Mouse (Mus musculus): Measurements from ENCODE around the gene Ap3s2. TPM values are rescaled to one million over a fixed set of nuclear protein-coding genes. Genes with fewer than 3 reads are reported as not detected.

Gene Ap3s2
- polyA plus RNA-seq (2011; ENCODE audit: insufficient read depth, insufficient read length, low replicate concordance, missing spikeins), result 9.0 and 14.5 TPM in 2 replicates

- TF ChIP-seq POLR2A (IDR thresholded peaks at IDR 0.05; ENCODE audit: borderline replicate concordance, control insufficient read depth, low read depth, low read length) (peak; percentile 82; the same call in 1 of the 2 replicates), CTCF (IDR thresholded peaks at IDR 0.05; ENCODE audit: control insufficient read depth, insufficient read depth, low read length) (no peak)
- Histone ChIP-seq H3K4me1 (ENCODE audit: control insufficient read depth, insufficient read depth, low read length) (no peaks in the 10 kb centered on the region), H3K4me3 (replicated peaks; ENCODE audit: control insufficient read depth, low read depth, low read length) (peak within 1 kb of the TSS; percentile 88), H3K27ac (ENCODE audit: control insufficient read depth, insufficient read depth, low read depth, low read length, poor library complexity) (peak within 1 kb of the TSS; percentile 42; the same call in 1 of the 2 replicates)
- WGBS, result under 1% methylated on average over 34 of the region's 34 CpGs
These were observed at the start of gene Ap3s2 for GRCm38 (mm10) chr7:79920344-79920983. Gene Ap3s2, minus strand, starts transcription at chr7:79920649.

DNA sequence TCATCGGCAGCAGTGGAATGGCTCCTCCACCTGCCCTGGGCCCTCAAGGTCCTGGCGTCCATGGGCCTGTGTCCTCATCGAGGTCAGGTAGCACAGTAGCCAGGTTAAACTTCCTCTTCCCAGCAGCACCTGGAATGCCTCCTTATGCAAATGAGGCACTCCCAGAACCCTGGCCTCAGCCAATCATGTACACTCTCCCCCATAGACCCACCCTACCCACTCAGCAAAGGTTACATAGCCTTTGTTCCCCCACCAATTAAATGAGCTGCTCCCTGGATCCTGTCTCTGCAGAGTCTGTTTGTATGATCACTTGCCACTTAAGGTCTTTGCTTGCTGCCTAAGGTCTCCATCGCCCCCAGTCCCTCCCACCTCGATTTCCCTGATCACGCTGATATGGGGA lies 47.9 kb upstream of the Ap3s2 start:
- no peak overlapping the region for H3K27ac ChIP-seq (ENCODE audit: control insufficient read depth, insufficient read depth, low read depth, low read length, poor library complexity)

DNA sequence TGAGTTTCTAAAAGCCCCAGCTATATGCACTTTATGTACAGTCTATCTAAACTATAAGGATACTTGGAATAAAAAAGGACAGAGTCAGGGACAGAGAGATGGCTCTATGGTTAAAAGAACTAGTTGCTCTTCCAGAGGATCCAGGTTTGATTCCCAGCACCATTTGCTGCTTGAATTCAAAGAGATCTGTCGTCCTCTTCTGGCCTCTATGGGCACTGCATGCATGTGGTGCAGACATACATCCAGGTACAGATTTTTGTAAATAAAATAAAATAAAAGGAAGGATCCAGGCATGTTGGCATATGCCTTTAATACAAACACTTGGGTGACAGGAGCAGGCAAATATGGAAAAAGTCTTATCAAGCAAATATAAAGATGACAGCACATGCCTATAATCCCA lies 41.2 kb upstream of the Ap3s2 start:
- no peak overlapping the region for H3K27ac ChIP-seq (ENCODE audit: control insufficient read depth, insufficient read depth, low read depth, low read length, poor library complexity)
- no peak for TF ChIP-seq CTCF (IDR thresholded peaks at IDR 0.05; ENCODE audit: control insufficient read depth, insufficient read depth, low read length)
- TF ChIP-seq POLR2A (IDR thresholded peaks at IDR 0.05; ENCODE audit: borderline replicate concordance, control insufficient read depth, low read depth, low read length), result no peak
- H3K4me3 ChIP-seq (replicated peaks; ENCODE audit: control insufficient read depth, low read depth, low read length), result no peak overlapping the region
- H3K4me1 ChIP-seq (ENCODE audit: control insufficient read depth, insufficient read depth, low read length), result no peaks in the 10 kb centered on the region
- WGBS, result 68% methylated on average over 1 of the region's 1 CpGs

More for the DNA sequence above, 47.9 kb upstream of the Ap3s2 start:
- TF ChIP-seq CTCF (IDR thresholded peaks at IDR 0.05; ENCODE audit: control insufficient read depth, insufficient read depth, low read length), result no peak
- TF ChIP-seq POLR2A (IDR thresholded peaks at IDR 0.05; ENCODE audit: borderline replicate concordance, control insufficient read depth, low read depth, low read length), result no peak
- WGBS, result 81% methylated on average over 6 of the region's 6 CpGs
- Histone ChIP-seq H3K4me1 (ENCODE audit: control insufficient read depth, insufficient read depth, low read length) (no peaks in the 10 kb centered on the region), H3K4me3 (replicated peaks; ENCODE audit: control insufficient read depth, low read depth, low read length) (no peak overlapping the region)

- no peak overlapping the region for H3K27ac ChIP-seq (ENCODE audit: control insufficient read depth, insufficient read depth, low read depth, low read length, poor library complexity)
- WGBS, result 89% methylated on average over 1 of the region's 1 CpGs
These were observed 35.7 kb upstream of the Ap3s2 start for GRCm38 (mm10) chr7:79956131-79956530.

DNA sequence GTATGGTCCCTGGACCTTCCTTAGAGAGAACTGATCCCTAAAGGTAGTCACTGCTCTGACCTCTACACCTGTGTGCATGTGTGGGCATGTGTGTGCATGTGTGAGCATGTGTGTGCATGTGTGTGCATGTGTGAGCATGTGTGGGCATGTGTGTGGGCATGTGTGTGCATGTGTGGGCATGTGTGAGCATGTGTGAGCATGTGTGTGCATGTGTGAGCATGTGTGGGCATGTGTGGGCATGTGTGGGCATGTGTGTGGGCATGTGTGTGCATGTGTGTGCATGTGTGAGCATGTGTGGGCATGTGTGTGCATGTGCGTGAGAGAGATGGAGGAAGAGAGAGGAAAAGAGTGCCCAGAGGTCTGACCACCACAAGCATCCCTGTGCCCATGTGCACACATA lies 34.4 kb upstream of the Ap3s2 start:
- no peak for TF ChIP-seq POLR2A (IDR thresholded peaks at IDR 0.05; ENCODE audit: borderline replicate concordance, control insufficient read depth, low read depth, low read length)
- no peak for TF ChIP-seq CTCF (IDR thresholded peaks at IDR 0.05; ENCODE audit: control insufficient read depth, insufficient read depth, low read length)
- no peak overlapping the region for H3K4me3 ChIP-seq (replicated peaks; ENCODE audit: control insufficient read depth, low read depth, low read length)
- H3K27ac ChIP-seq (ENCODE audit: control insufficient read depth, insufficient read depth, low read depth, low read length, poor library complexity), result no peak overlapping the region
- WGBS, result 79% methylated on average over 1 of the region's 1 CpGs
- H3K4me1 ChIP-seq (ENCODE audit: control insufficient read depth, insufficient read depth, low read length), result no peaks in the 10 kb centered on the region

More at GRCm38 (mm10) chr7:79956131-79956530, 35.7 kb upstream of the Ap3s2 start:
- H3K4me1 ChIP-seq (ENCODE audit: control insufficient read depth, insufficient read depth, low read length), result no peaks in the 10 kb centered on the region
- H3K4me3 ChIP-seq (replicated peaks; ENCODE audit: control insufficient read depth, low read depth, low read length), result no peak overlapping the region
- TF ChIP-seq CTCF (IDR thresholded peaks at IDR 0.05; ENCODE audit: control insufficient read depth, insufficient read depth, low read length), result no peak
- no peak for TF ChIP-seq POLR2A (IDR thresholded peaks at IDR 0.05; ENCODE audit: borderline replicate concordance, control insufficient read depth, low read depth, low read length)

GRCm38 (mm10) chr7:79951038-79951437 lies 30.6 kb upstream of the Ap3s2 start:
- TF ChIP-seq POLR2A (IDR thresholded peaks at IDR 0.05; ENCODE audit: borderline replicate concordance, control insufficient read depth, low read depth, low read length) (no peak), CTCF (IDR thresholded peaks at IDR 0.05; ENCODE audit: control insufficient read depth, insufficient read depth, low read length) (no peak)
- Histone ChIP-seq H3K4me3 (replicated peaks; ENCODE audit: control insufficient read depth, low read depth, low read length) (no peak overlapping the region), H3K4me1 (ENCODE audit: control insufficient read depth, insufficient read depth, low read length) (no peaks in the 10 kb centered on the region), H3K27ac (ENCODE audit: control insufficient read depth, insufficient read depth, low read depth, low read length, poor library complexity) (no peak overlapping the region)
- 77% methylated on average over 3 of the region's 3 CpGs for WGBS

- no peak overlapping the region for H3K4me3 ChIP-seq (replicated peaks; ENCODE audit: control insufficient read depth, low read depth, low read length)
- 15% methylated on average over 6 of the region's 6 CpGs for WGBS
- TF ChIP-seq CTCF (IDR thresholded peaks at IDR 0.05; ENCODE audit: control insufficient read depth, insufficient read depth, low read length) (no peak), POLR2A (IDR thresholded peaks at IDR 0.05; ENCODE audit: borderline replicate concordance, control insufficient read depth, low read depth, low read length) (no peak)
These were observed 29.8 kb upstream of the Ap3s2 start for GRCm38 (mm10) chr7:79950236-79950635.

GRCm38 (mm10) chr7:79935511-79936205 lies 15.2 kb upstream of the Ap3s2 start:
- Histone ChIP-seq H3K4me1 (ENCODE audit: control insufficient read depth, insufficient read depth, low read length) (no peaks in the 10 kb centered on the region; the same call in 1 of the 2 replicates), H3K4me3 (replicated peaks; ENCODE audit: control insufficient read depth, low read depth, low read length) (no peak overlapping the region), H3K27ac (ENCODE audit: control insufficient read depth, insufficient read depth, low read depth, low read length, poor library complexity) (no peak overlapping the region)
- 18% methylated on average over 19 of the region's 19 CpGs for WGBS
- TF ChIP-seq POLR2A (IDR thresholded peaks at IDR 0.05; ENCODE audit: borderline replicate concordance, control insufficient read depth, low read depth, low read length) (no peak), CTCF (IDR thresholded peaks at IDR 0.05; ENCODE audit: control insufficient read depth, insufficient read depth, low read length) (no peak)

More at GRCm38 (mm10) chr7:79950236-79950635, 29.8 kb upstream of the Ap3s2 start:
- Histone ChIP-seq H3K4me1 (ENCODE audit: control insufficient read depth, insufficient read depth, low read length) (no peaks in the 10 kb centered on the region), H3K27ac (ENCODE audit: control insufficient read depth, insufficient read depth, low read depth, low read length, poor library complexity) (no peak overlapping the region)

Measured in bone marrow, adult 2 months (tissue).